Mouse (Mus musculus): ENCODE data around the gene Adcy6.

The Adcy6 gene

DNA sequence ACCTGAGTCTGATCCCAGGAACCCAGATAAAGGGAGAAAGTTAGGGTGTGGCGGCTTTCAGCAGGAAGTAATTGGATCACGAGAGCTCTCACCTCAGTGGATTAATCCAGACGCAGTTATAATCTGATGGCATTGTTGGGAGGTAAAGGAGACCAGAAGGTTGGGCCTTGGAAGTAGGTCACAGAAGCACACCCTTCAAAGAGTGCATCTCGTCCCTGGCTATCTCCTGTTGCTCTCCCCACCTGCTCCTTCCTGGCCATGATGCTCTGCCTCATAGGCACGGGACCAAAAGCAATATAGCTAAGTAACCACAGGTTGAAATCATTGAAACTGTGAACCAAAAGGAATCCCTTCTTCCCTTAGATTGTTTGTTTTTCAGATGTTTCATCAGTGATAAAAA lies 52.7 kb downstream of the Adcy6 start:
- DNase-seq, result no peak

DNA sequence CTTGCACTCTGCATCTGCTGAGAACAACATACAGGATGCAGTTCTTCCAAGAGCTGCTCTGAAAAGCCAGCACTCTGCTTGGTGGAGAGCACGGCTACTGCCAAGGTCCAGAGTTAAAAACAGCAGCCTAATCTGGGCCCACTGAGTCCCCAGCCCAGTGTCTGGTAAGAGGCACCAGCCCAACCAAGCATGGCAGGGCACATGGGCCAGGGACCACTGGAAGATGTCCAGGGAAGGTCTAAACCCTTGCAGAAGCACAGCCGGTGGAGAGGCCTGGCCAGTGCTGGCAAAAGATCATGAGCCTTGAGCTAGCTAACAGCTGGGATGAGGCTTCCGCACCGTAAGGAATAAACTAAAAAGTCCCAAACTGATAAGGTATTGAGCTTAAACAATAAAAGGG lies 54.0 kb downstream of the Adcy6 start:
- DNase-seq, result no peak

DNA sequence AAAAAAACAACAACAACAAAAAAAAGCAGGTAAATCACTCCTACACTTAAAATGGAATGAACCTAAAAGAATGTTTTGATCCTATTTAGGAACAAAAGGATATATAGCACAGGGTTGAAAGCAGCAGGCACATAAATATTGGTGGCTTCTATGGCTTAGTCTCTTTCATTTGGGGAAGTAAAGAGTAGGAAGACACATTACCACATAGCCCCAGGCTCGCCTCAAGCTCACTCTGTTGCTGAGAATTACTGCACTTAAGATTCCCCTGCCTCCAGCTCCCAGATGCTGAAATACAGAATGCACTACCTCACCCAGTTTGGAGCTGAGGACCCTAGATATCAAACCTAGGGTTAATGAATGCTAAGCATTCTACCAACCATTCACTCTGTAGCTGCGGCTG lies 57.1 kb downstream of the Adcy6 start:
- DNase-seq, result no peak

DNA sequence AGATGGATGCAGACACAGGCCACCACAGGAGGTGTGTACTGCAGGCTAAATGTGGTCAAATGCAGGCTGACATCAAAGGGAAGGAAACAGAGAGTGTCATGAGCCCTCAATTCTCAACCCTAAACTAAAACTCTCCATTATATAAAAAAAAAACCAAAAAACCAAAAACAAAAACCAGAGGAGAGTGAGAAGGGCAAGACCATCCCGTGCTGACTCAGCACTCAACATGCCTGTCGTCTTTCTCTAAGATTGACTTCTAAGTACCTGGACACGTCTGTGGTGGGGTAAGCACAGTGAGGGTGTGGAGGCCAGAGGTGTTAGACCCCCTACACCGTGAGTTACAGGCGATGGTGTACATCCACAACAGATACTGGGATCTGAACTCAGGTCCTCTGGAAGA lies 63.0 kb downstream of the Adcy6 start:
- DNase-seq, result no peak

DNA sequence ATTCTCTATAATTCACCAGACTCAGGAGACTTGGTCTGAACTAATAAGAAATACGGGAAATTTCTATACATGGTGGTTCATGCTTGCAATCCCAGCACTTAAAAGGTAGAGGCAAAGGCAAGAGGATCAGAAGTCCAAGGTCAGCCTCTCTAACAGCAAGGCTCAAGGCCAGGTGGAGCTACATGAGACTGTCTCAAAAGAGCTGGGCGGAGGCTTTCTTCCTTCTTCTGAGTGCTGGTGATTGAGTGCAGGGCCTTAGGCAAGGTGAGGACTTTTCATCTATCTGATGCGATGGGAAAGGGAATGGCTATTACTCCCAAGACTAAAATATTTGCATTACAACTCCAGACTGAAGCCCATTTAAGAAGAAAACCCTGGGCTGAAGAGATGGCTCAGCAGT lies 64.7 kb downstream of the Adcy6 start:
- DNase-seq, result no peak

DNA sequence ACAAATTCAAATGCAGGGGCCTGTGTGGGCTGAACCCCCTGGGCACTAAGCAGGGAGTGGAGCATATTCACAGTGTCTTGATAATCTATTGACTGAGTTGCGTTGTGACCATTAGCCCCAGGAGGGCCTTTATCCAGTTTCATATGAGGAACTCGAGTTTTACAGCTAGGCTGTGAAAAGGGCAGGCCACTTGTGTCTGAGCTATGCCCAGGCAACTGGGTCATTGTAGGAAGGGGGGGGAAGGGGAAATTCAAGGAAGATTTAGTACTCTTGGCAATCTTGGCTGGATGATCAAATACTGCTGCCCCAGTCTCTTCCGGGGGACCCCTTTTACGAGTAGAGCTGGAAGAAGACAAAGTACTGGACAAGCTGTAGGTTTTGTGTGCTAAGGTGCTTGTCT lies 66.5 kb downstream of the Adcy6 start:
- no peak for DNase-seq

DNA sequence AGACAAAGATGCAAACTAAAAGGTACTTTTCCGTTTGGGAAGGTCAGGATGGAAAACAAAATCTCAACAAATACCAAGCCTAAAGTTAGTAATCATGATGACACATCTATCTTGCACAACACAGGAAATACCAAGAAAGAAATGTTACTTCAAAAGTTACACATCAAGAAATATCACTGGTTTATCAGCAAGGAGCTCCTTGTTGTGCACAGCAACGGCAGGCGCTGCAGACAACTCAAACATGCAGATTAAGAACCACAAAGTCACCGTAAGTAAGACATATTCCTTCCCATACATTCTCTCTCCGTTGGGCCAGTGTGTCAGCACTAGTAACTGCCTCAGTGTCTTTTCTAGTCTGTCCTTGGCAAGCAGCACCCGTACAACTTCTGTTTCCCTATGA lies 68.8 kb downstream of the Adcy6 start:
- DNase-seq, result no peak
